Mouse (Mus musculus) regulatory T cell (primary cell): ENCODE measurements around the gene Rabep1.

Experiments used
- in situ Hi-C: fragments of 300-600 bp; cut with MboI, MseI; formaldehyde crosslinking; loops from one replicate; pipeline ENCODE4 v1.15.1; 2025; ENCODE audit warnings: high pct_unique_total_duplicates

Rabep1 gene

GRCm38 (mm10) chr11:70973947-70974346 lies 129.4 kb downstream of the Rabep1 start:
- in situ Hi-C loops: no loop called here

- in situ Hi-C loops: no loop called here
These were observed 130.6 kb downstream of the Rabep1 start for GRCm38 (mm10) chr11:70975193-70975592.

GRCm38 (mm10) chr11:70977293-70977692 lies 132.7 kb downstream of the Rabep1 start:
- in situ Hi-C loops: no loop called here

GRCm38 (mm10) chr11:70980232-70980631 lies 135.7 kb downstream of the Rabep1 start:
- in situ Hi-C loops: no loop called here

- in situ Hi-C loops: no loop called here
These were observed 136.4 kb downstream of the Rabep1 start for GRCm38 (mm10) chr11:70980751-70981510.

GRCm38 (mm10) chr11:70982030-70982429 lies 137.5 kb downstream of the Rabep1 start:
- in situ Hi-C loops: no loop called here

GRCm38 (mm10) chr11:70982557-70983228 lies 138.1 kb downstream of the Rabep1 start, which contains the start of gene C1qbp:
Gene C1qbp (minus strand): TSS chr11:70983026.
- in situ Hi-C loops: no loop called here
